Mouse (Mus musculus) embryo, embryonic 10.5 days (tissue): ENCODE results near the gene Grid1.

Source experiments
- DNase-seq: peaks from one replicate; pipeline ENCODE4 v3.0.0-alpha.2; 2015; ENCODE audit warnings: low spot score

Grid1 gene

DNA sequence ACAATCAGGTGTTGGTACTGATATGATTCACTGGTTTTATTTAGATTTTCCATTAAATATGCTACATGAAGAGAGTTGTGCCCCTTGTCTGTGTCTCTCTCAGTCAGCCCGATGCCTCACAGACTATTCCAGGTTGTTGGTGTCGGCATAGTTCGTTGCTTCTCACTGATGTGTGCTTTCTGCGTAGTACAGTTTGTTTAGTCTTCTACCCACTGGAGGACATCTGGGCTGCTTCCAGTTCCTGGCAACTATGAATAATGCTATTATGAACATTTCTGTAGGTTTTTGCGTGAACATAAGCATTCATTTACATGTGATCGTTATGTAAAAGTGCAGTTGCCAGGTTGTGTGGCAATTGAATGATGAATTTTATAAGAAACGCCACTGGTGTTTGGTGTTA lies 633.8 kb downstream of the Grid1 start:
- no peak for DNase-seq

DNA sequence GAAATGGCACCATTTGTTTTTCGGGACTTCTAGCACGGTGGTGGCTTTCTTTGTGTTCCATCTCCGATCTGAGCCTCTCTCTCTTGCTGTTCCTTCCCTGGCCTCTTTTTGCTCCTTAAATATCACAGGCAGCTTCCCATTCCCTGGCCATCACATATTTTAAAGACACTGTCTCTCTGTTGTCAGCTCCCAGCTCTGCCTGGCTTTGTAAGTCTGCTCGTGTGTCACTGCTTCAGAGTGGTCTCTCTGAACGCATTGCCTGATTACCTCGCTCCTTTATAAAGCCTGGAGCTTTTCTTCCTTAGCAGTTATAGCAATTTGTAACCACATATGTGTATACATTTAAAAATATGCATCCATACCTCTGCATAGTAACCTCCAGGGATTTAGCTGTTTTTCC lies 648.3 kb downstream of the Grid1 start:
- no peak for DNase-seq

- DNase-seq, result no peak
Observed at GRCm38 (mm10) chr14:35486017-35486416, 666.1 kb downstream of the Grid1 start.

- no peak for DNase-seq
Observed at GRCm38 (mm10) chr14:35502324-35502723, 682.4 kb downstream of the Grid1 start.

- no peak for DNase-seq
Observed at GRCm38 (mm10) chr14:35519402-35519801, 699.5 kb downstream of the Grid1 start.

DNA sequence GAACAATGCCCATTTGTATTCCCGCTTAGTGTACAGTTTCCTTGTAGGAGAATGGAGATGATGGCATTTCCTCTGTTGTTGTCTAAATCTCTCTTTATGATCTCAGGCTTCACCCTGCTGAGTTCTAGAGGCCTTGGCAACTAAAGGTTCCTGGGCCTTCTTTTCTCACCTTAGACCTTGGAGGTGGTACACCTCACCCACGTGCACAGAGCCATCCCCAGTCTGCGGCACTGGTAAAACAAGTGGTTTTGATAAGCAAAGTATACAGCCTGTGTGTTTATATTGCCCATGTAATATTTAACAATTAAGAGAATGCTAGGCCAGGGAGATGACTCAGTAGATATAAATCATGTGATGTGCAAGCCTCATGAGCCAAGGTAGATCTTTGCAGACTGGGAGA lies 718.9 kb downstream of the Grid1 start:
- DNase-seq, result peak; percentile 3

GRCm38 (mm10) chr14:35541254-35541991 lies 721.5 kb downstream of the Grid1 start:
- peak; percentile 5 for DNase-seq

GRCm38 (mm10) chr14:35541992-35542380 lies 722.1 kb downstream of the Grid1 start:
- no peak for DNase-seq

- no peak for DNase-seq
Observed at GRCm38 (mm10) chr14:35554288-35554687, 734.4 kb downstream of the Grid1 start.

DNA sequence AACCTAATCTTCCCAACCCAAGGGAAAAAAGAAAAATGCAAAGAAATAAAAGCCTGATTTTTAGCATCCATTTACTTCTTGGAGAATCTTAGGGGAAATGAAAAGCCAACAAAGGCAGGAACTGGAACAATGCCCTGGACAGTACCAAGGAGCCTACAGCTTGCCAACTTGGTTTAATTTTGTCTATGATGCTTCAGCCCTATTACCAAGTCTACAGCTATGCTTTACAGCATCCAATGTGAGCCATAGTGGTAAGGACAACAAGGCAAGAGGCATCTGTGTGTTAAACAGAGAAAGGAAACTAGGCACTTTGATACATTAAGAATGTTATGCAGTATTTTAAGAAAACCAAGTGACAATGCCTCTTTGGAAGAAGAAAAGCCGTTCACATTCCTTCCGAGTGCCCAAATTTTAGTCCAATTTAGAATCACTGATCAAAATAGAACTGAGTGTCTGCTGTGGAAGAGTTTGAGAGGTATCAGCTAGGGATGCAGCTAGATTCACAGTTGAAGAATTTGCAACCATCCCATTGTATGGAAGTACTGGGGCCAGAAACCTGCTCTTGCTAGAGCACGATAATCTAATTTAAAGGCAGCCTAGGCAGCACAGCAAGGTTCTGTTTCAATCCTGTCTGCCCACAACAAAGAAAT lies 741.5 kb downstream of the Grid1 start:
- DNase-seq, result no peak

DNA sequence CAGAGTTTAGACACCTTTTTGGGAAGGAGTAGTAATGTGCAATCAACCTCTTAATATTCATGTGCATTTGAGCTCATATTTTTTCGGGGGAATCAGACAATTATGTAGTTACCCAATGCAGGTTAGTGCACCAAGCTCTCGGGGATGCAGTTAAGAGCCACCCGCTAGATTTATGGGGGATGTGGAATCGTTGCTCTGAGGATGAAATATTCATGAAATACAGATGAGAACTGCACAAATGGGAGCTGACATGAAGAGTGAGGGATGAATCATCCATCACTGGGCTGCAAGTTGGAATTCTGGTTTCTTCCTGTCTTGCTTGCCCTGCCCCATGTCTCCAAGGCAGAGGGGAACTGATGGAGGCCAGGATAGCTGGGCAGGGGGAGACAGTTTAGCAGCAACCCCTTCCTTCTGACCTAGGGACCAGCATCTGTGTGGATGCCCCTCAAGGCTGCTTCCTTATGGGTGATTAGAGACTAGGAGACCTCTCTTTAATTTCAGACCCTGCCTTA lies 753.1 kb downstream of the Grid1 start:
- DNase-seq, result no peak

GRCm38 (mm10) chr14:35574489-35574888 lies 754.6 kb downstream of the Grid1 start:
- DNase-seq, result no peak

- DNase-seq, result no peak
Observed at GRCm38 (mm10) chr14:35575285-35575684, 755.4 kb downstream of the Grid1 start.

- DNase-seq, result no peak
Observed at GRCm38 (mm10) chr14:35625749-35626148, 805.8 kb downstream of the Grid1 start.
